Mouse (Mus musculus): ENCODE data around the gene Skint6. TPM values are rescaled to one million over a fixed set of nuclear protein-coding genes. Genes with fewer than 3 reads are reported as not detected.
"Not testable (repeated sequence)": the region's sequence is repeated elsewhere in the genome, so short reads cannot be mapped to it uniquely, and the experiment has no call there.

Gene Skint6
- total RNA-seq (2021) = not detected
- long read RNA-seq, experiment 1 = 0 reads
- long read RNA-seq, experiment 2 = 0 reads

DNA sequence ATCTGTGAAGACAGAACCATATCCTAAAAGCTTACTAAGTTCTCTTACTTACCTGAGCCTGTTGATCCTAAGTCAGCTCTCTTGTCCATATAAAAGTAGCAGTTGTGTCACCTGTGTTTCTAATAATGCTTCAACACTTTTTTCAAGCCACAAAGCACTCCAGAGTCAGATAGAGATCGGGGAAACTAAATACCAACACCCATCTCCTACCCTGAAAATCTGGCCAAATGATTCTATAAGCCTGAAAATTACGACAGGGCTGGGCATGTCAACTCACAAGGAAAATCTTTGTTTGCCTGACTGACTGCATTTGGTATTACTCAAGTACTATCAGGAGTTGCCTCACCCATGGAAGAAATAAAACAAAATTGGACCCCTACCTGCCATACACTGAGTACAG is at the start of gene Skint6:
Gene Skint6, minus strand, starts transcription at position 101 of the 400 bp plus-strand sequence.
- DNase-seq (ENCODE audit: low spot score in 2 of 2) = no peak

DNA sequence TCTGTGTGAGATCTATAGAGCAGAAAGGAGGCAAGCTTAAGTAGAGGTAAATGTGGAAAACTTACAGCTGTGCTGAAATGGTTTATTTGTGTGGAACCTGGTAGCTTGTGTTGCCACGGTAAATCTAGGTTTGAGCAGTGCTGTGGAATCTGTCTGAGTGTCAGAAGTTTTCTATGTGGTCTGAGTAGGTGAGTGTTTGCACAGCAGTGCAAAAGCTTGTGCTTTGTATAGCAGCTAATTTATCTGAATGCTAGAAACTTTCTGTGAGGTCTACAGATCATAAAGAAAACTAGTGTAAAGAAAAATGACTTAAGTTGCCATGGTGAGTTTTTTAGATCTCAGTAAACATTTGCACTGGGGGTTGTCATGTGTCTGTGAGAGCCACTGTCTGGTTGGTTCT is 34.1 kb upstream of the Skint6 start:
- no peak for DNase-seq (ENCODE audit: low spot score in 2 of 2)

DNA sequence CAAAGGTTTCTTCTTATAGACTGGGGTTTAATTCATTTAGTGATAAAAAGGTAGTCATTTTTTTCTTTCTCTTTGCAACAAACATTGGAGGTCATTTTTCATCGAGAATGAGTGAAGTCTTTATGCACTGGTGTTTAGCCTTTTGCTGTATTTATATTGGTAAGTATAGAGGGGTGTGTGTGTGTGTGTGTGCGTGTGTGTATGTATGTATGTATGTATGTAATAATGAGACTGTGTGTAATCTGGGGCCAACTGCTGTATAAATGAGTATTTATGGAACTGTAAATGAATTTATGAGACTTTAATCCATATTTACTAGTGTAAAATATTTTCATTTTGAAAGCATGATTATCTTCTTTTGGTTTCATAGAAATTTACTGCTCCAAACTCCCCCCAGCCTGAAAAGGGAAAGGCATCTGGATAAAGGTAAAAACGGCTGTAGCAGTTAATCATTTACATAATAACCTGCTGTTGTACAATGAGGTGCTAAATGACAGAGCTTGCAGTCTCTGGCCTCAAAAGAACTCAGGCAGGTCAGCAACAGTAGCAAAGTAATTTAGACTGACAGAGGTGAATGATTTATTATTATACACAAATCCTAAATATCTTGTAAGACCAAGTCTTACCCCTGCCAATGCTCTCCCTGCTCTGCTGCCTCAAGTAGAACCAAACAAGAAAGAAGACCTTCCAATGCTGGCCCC is 15.2 kb upstream of the Skint6 start:
- DNase-seq (ENCODE audit: low spot score in 2 of 2) = no peak

DNA sequence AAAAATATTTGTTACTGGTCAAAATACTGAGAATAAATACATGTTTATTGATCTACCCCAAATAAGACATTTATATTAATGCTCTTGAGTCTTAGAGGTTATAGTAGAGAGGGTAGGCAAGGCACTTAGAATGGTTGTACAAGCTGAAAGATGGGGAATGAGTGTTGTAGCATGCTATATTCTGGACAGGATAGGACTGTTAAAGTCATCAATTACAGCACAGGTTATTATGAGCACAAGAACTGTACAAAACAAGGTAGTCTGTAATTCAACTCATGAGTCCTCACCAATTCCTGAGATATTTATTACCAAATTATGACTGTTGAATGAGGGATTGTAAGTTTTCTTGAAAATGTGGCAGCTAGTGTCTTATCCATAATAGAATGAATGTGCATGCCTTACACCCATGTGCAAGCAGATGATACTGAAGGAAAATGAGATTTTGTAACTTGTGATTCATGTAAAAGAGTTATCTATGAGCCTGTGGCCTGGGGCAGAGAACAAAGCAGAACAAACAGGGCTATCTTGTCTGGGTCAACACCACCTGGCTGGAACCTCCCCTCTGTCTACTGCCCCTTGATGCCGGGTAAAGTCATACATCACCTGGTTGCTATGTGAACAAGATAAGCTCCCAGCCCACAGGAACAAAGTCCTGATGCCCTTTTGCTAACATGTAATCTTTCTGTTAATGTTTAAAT is 23.3 kb downstream of the Skint6 start:
- no peak for DNase-seq (ENCODE audit: low spot score in 2 of 2)

DNA sequence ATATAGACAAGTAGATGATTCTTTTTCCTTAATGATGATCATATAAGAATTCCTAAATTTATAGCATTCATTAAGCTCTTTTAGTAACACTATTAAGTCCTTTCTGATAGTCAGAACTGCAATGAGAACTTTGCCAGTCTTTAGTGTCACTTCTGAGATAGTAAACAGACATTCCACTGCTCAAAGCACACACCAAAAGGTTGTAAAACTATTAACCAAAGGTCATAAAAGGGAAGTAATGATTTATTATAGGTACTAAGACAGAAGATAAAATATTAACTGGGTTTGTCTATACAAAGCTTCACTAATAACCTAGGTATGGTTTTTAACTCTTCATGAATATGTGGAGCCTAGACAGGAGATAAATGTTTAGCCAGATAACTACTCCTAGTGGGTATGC is 41.0 kb downstream of the Skint6 start:
- no peak for DNase-seq (ENCODE audit: low spot score in 2 of 2)

DNA sequence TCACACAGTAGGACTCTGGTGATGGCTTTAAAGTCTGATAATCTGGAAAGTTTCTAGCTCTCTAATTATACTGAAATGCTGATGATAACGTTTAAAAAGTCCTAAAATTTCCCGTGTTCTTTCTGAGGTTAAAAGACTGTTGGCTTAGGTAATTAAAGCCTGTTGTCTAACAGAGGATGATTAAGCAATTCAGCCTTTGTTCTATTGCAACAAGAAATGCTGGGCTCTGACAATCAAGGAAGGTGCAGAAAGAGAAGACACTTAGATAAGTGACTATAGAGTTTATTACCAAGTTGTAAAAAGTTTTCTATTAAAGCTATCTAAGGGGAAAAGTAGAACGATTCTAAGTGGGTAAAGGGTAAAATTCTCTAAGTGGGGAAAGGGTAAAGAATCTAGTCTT is 219.2 kb downstream of the Skint6 start:
- DNase-seq (ENCODE audit: low spot score in 2 of 2) = no peak

DNA sequence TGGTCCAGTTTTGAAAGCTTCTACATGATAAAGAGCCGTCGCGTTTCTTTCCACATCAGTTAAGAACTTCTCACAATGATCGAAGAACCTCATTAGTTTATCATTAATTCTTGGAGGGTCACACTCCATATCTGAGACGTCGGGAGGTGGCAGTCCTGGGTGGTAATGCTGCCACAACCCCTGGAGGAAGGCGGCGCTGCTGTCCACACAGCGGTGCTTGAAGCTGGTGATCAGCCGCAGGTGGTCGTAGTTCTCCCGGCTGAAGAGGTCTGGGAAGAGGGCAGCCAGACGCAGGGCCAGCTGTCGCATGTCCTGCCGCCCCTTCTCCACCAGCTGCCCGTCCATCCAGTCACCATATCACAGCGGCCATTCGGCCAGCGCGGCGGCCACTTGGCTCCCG is 307.6 kb downstream of the Skint6 start:
- DNase-seq (ENCODE audit: low spot score in 2 of 2) = not testable (repeated sequence)

DNA sequence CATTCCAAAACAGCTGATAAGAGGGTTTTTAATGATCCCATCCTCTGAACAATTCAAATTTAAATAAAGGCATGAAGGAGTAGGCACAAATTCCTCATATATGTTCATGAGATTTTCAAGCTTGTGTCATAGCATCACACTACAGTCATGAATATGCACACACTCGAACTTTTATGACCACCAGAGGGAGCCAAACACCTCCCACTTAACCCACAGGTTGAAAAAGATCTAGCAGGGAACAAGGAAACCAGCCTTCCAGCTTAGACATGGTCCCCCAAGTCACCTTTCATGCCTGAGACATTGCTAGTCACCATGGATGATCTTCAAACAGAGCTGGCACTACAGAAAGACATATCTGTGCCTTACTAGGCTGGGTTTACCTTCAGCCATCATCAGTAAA is 496.1 kb downstream of the Skint6 start:
- DNase-seq (ENCODE audit: low spot score in 2 of 2) = no peak

DNA sequence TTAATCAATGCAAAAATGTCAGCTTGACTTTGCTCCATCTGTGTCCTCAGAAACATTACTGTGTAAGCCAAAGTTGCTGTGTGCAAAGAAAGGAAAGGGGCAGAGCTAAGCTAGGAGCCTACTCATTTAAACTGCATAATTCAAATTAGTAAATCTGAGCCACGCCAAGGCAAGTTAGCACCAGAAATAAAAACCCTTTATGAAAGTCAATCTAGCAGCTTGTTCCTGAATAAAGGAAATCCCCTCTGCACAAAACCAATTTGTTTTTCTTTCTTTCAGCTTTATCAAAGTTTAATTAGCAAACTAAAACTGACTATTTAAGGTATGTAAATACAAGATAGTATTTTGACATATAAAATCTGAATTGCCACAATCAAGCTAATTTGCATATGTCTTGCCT is 512.0 kb downstream of the Skint6 start, which contains the start of gene Skint10:
Gene Skint10, minus strand, starts transcription at position 101 of the 400 bp plus-strand sequence.
- DNase-seq (ENCODE audit: low spot score in 2 of 2) = no peak
